Mouse (Mus musculus): ENCODE data around the gene Akap8l. TPM values are rescaled to one million over a fixed set of nuclear protein-coding genes. Genes with fewer than 3 reads are reported as not detected.

Gene Akap8l
- polyA plus RNA-seq, 1 experiment from 2014 or later: 79.4 TPM

- H3K27ac ChIP-seq (ENCODE audit: poor library complexity, severe bottlenecking): peak within 1 kb of the TSS; percentile 98
- peak within 1 kb of the TSS; percentile 87 for H3K4me2 ChIP-seq
- peak within 1 kb of the TSS; percentile 95 for H3K9ac ChIP-seq
- no peaks in the 10 kb centered on the region for H3K9me3 ChIP-seq (replicated peaks)
- peak within 1 kb of the TSS; percentile 88 for H3K4me3 ChIP-seq
- H3K4me1 ChIP-seq (replicated peaks): peaks cover 27% of the 10 kb centered on the region
- H3K27me3 ChIP-seq (replicated peaks): no peaks in the 10 kb centered on the region
- whole genome bisulfite sequencing: under 1% methylated on average over 94 of the region's 100 CpGs
- peak; percentile 91 for ATAC-seq (ENCODE audit: insufficient number of reproducible peaks, low FRiP score)
- H3K36me3 ChIP-seq: no peaks in the 10 kb centered on the region
These were observed 65.9 kb downstream of the Akap8l start, which contains the start of gene Brd4 for GRCm38 (mm10) chr17:32284262-32285137. TSS of gene Brd4 (minus strand) at chr17:32284722.

GRCm38 (mm10) chr17:32283771-32284221 is 66.6 kb downstream of the Akap8l start:
- WGBS: under 1% methylated on average over 36 of the region's 41 CpGs
- peak overlapping the region; percentile 98 for H3K27ac ChIP-seq (ENCODE audit: poor library complexity, severe bottlenecking)
- no peaks in the 10 kb centered on the region for H3K36me3 ChIP-seq
- peaks cover 28% of the 10 kb centered on the region for H3K4me1 ChIP-seq (replicated peaks)
- peak overlapping the region; percentile 95 for H3K9ac ChIP-seq
- H3K9me3 ChIP-seq (replicated peaks): no peaks in the 10 kb centered on the region
- H3K4me3 ChIP-seq: peak overlapping the region; percentile 88
- H3K27me3 ChIP-seq (replicated peaks): no peaks in the 10 kb centered on the region
- peak; percentile 85 for ATAC-seq (ENCODE audit: insufficient number of reproducible peaks, low FRiP score)
- H3K4me2 ChIP-seq: peak overlapping the region; percentile 87

GRCm38 (mm10) chr17:32283341-32283740 is 67.1 kb downstream of the Akap8l start:
- Histone ChIP-seq H3K27ac (ENCODE audit: poor library complexity, severe bottlenecking) (peak overlapping the region; percentile 98), H3K4me1 (replicated peaks) (peaks cover 28% of the 10 kb centered on the region), H3K27me3 (replicated peaks) (no peaks in the 10 kb centered on the region), H3K9ac (peak overlapping the region; percentile 95), H3K4me2 (peak overlapping the region; percentile 87), H3K9me3 (replicated peaks) (no peaks in the 10 kb centered on the region), H3K36me3 (no peaks in the 10 kb centered on the region), H3K4me3 (peak overlapping the region; percentile 88)
- ATAC-seq (ENCODE audit: insufficient number of reproducible peaks, low FRiP score): peak; percentile 69
- 7% methylated on average over 7 of the region's 7 CpGs for WGBS

- H3K9me3 ChIP-seq (replicated peaks): no peaks in the 10 kb centered on the region
- H3K27me3 ChIP-seq (replicated peaks): no peaks in the 10 kb centered on the region
- peaks cover 28% of the 10 kb centered on the region for H3K4me1 ChIP-seq (replicated peaks)
- WGBS: 75% methylated on average over 4 of the region's 4 CpGs
- H3K4me2 ChIP-seq: no peak overlapping the region
- H3K4me3 ChIP-seq: no peak overlapping the region
- H3K9ac ChIP-seq: no peak overlapping the region
- no peaks in the 10 kb centered on the region for H3K36me3 ChIP-seq
- ATAC-seq (ENCODE audit: insufficient number of reproducible peaks, low FRiP score): no peak
- no peak overlapping the region for H3K27ac ChIP-seq (ENCODE audit: poor library complexity, severe bottlenecking)
These were observed 68.6 kb downstream of the Akap8l start for GRCm38 (mm10) chr17:32281611-32282310.

GRCm38 (mm10) chr17:32281126-32281525 is 69.3 kb downstream of the Akap8l start:
- 89% methylated on average over 2 of the region's 2 CpGs for WGBS
- Histone ChIP-seq H3K27me3 (replicated peaks) (no peaks in the 10 kb centered on the region), H3K9me3 (replicated peaks) (no peaks in the 10 kb centered on the region), H3K4me2 (no peak overlapping the region), H3K36me3 (no peaks in the 10 kb centered on the region), H3K4me1 (replicated peaks) (peaks cover 31% of the 10 kb centered on the region), H3K9ac (no peak overlapping the region), H3K27ac (ENCODE audit: poor library complexity, severe bottlenecking) (no peak overlapping the region), H3K4me3 (no peak overlapping the region)
- no peak for ATAC-seq (ENCODE audit: insufficient number of reproducible peaks, low FRiP score)

- H3K9ac ChIP-seq: no peak overlapping the region
- no peak overlapping the region for H3K4me2 ChIP-seq
- H3K9me3 ChIP-seq (replicated peaks): no peaks in the 10 kb centered on the region
- no peaks in the 10 kb centered on the region for H3K27me3 ChIP-seq (replicated peaks)
- no peak overlapping the region for H3K4me3 ChIP-seq
- H3K27ac ChIP-seq (ENCODE audit: poor library complexity, severe bottlenecking): no peak overlapping the region
- ATAC-seq (ENCODE audit: insufficient number of reproducible peaks, low FRiP score): no peak
- H3K36me3 ChIP-seq: no peaks in the 10 kb centered on the region
- H3K4me1 ChIP-seq (replicated peaks): peaks cover 36% of the 10 kb centered on the region
- 87% methylated on average over 3 of the region's 3 CpGs for WGBS
These were observed 69.8 kb downstream of the Akap8l start for GRCm38 (mm10) chr17:32280575-32280974.

GRCm38 (mm10) chr17:32277201-32277600 is 73.2 kb downstream of the Akap8l start:
- H3K27me3 ChIP-seq (replicated peaks): no peaks in the 10 kb centered on the region
- no peak overlapping the region for H3K27ac ChIP-seq (ENCODE audit: poor library complexity, severe bottlenecking)
- WGBS: 84% methylated on average over 1 of the region's 1 CpGs
- no peak overlapping the region for H3K4me2 ChIP-seq
- no peaks in the 10 kb centered on the region for H3K36me3 ChIP-seq
- peaks cover 30% of the 10 kb centered on the region for H3K4me1 ChIP-seq (replicated peaks)
- H3K4me3 ChIP-seq: no peak overlapping the region
- H3K9ac ChIP-seq: no peak overlapping the region
- no peak for ATAC-seq (ENCODE audit: insufficient number of reproducible peaks, low FRiP score)
- no peaks in the 10 kb centered on the region for H3K9me3 ChIP-seq (replicated peaks)

GRCm38 (mm10) chr17:32275568-32275967 is 74.8 kb downstream of the Akap8l start:
- 67% methylated on average over 3 of the region's 3 CpGs for WGBS
- Histone ChIP-seq H3K27me3 (replicated peaks) (no peaks in the 10 kb centered on the region), H3K4me1 (replicated peaks) (peaks cover 28% of the 10 kb centered on the region), H3K4me3 (no peak overlapping the region), H3K27ac (ENCODE audit: poor library complexity, severe bottlenecking) (no peak overlapping the region), H3K4me2 (no peak overlapping the region), H3K9ac (no peak overlapping the region), H3K36me3 (no peaks in the 10 kb centered on the region), H3K9me3 (replicated peaks) (no peaks in the 10 kb centered on the region)
- no peak for ATAC-seq (ENCODE audit: insufficient number of reproducible peaks, low FRiP score)

Small RNA genes lying within 50 kb of the gene (microRNA-seq; reads per million reads assigned to microRNA genes)
- gene Gm22201: not detected

Other genes starting within 250 kb of the Akap8l start
- gene Notch3, start 183.8 kb downstream of the Akap8l start, polyA plus RNA-seq (2016; fragmentation: Nextera tagmentation; extraction: Ambion mirVana): 8.0 and 10.6 TPM in 2 replicates
- 0.09 TPM in 1 of 2 replicates, not detected in the other for gene Ephx3, start 161.1 kb downstream of the Akap8l start, polyA plus RNA-seq (2016; fragmentation: Nextera tagmentation; extraction: Ambion mirVana)
- gene Brd4, start 65.9 kb downstream of the Akap8l start, polyA plus RNA-seq (2016; fragmentation: Nextera tagmentation; extraction: Ambion mirVana): 72.6 and 76.6 TPM in 2 replicates
- gene Akap8, start 29.4 kb downstream of the Akap8l start, polyA plus RNA-seq (2016; fragmentation: Nextera tagmentation; extraction: Ambion mirVana): 85.1 and 88.9 TPM in 2 replicates
- 23.7 and 23.9 TPM in 2 replicates for gene Wiz, start 38.8 kb upstream of the Akap8l start, polyA plus RNA-seq (2016; fragmentation: Nextera tagmentation; extraction: Ambion mirVana)
- gene Rasal3, start 53.0 kb upstream of the Akap8l start, polyA plus RNA-seq (2016; fragmentation: Nextera tagmentation; extraction: Ambion mirVana): 0.66 and 0.95 TPM in 2 replicates
- gene Pglyrp2, start 73.6 kb upstream of the Akap8l start, polyA plus RNA-seq (2016; fragmentation: Nextera tagmentation; extraction: Ambion mirVana): not detected in 2 replicates
- gene Cyp4f39, start 102.1 kb upstream of the Akap8l start, polyA plus RNA-seq (2016; fragmentation: Nextera tagmentation; extraction: Ambion mirVana): 0.26 and 0.42 TPM in 2 replicates
- gene Cyp4f17, start 155.4 kb upstream of the Akap8l start, polyA plus RNA-seq (2016; fragmentation: Nextera tagmentation; extraction: Ambion mirVana): 6.1 and 7.1 TPM in 2 replicates
- 18.3 and 19.2 TPM in 2 replicates for gene Cyp4f16, start 186.0 kb upstream of the Akap8l start, polyA plus RNA-seq (2016; fragmentation: Nextera tagmentation; extraction: Ambion mirVana)

Measured in heart, embryonic 12.5 days (tissue).